Mouse (Mus musculus): ENCODE data around the gene Olfr33. TPM values are rescaled to one million over a fixed set of nuclear protein-coding genes. Genes with fewer than 3 reads are reported as not detected.

Gene Olfr33
- polyA plus RNA-seq, 1 experiment, result not detected

DNA sequence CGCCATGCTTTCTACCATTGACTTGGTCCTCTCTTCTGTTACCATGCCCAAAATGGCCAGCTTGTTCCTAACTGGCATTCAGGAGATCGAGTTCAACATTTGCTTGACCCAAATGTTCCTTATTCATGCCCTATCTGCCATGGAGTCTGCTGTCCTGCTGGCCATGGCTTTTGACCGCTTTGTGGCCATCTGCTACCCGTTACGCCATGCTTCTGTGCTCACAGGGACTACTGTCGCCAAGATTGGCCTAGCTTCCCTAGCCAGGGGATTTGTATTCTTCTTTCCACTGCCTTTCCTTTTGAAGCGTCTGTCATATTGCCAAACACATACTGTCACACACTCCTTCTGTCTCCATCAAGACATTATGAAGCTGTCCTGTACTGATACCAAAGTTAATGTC lies 20.4 kb downstream of the Olfr33 start:
- Histone ChIP-seq H3K4me3 (ENCODE audit: low read depth, low read length) (no peak overlapping the region), H3K36me3 (ENCODE audit: control insufficient read depth, insufficient read depth, low read length) (no peaks in the 10 kb centered on the region), H3K27me3 (ENCODE audit: control insufficient read depth, insufficient read depth, low read length) (no peaks in the 10 kb centered on the region), H3K27ac (ENCODE audit: insufficient read depth, low read depth, low read length) (no peak overlapping the region), H3K4me1 (ENCODE audit: control insufficient read depth, insufficient read depth, insufficient read length, low read length) (no peaks in the 10 kb centered on the region)
- WGBS, result 90% methylated on average over 7 of the region's 7 CpGs
- TF ChIP-seq POLR2A (IDR thresholded peaks at IDR 0.05; ENCODE audit: low read depth, low read length) (no peak), CTCF (IDR thresholded peaks at IDR 0.05; ENCODE audit: extremely low read depth, insufficient read length, insufficient replicate concordance, low read depth, low read length) (no peak)

GRCm38 (mm10) chr7:102695358-102696125 lies 23.3 kb downstream of the Olfr33 start, which contains the start of gene Olfr557:
Olfr557 (plus strand) TSS chr7:102695910.
- H3K4me3 ChIP-seq (ENCODE audit: low read depth, low read length), result no peak within 1 kb of the TSS
- H3K36me3 ChIP-seq (ENCODE audit: control insufficient read depth, insufficient read depth, low read length), result no peaks in the 10 kb centered on the region
- H3K4me1 ChIP-seq (ENCODE audit: control insufficient read depth, insufficient read depth, insufficient read length, low read length), result no peaks in the 10 kb centered on the region
- TF ChIP-seq POLR2A (IDR thresholded peaks at IDR 0.05; ENCODE audit: low read depth, low read length) (no peak), CTCF (IDR thresholded peaks at IDR 0.05; ENCODE audit: extremely low read depth, insufficient read length, insufficient replicate concordance, low read depth, low read length) (peak; percentile 13; the same call in 1 of the 2 replicates)
- no peaks in the 10 kb centered on the region for H3K27me3 ChIP-seq (ENCODE audit: control insufficient read depth, insufficient read depth, low read length)
- 77% methylated on average over 5 of the region's 5 CpGs for WGBS
- H3K27ac ChIP-seq (ENCODE audit: insufficient read depth, low read depth, low read length), result no peak within 1 kb of the TSS

DNA sequence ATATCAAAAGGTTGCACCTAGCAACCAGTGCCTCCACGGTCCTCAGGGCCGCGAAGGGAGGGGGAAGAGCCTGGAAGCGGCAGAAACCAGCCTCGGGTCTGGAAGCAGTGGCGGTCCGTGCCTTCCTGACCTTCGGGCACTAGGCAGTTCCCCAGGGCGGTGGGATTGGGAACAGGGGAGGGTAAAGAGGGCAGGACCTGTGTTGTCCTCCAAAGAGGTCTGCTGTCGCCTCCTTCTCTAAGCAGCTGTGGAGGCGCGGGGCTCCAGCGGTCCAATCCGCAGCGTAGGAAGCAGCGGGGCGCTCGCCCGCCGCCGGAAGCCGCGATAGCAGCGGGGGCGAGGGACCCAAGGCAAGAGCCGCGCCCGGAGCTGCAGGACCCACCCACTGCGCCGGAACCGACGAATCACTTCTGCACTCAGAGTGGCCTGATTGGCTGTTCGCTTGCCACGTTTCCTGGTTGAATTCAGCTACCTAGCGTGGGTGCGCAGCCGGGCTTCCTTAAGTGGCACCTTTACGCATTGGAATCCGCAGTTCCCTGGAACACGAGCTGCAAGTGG lies 31.8 kb downstream of the Olfr33 start, which contains the start of gene Trim68:
TSS of gene Trim68 (minus strand) at position 384 of the 558 bp plus-strand sequence.
- under 1% methylated on average over 39 of the region's 40 CpGs for WGBS
- no peaks in the 10 kb centered on the region for H3K27me3 ChIP-seq (ENCODE audit: control insufficient read depth, insufficient read depth, low read length)
- peak within 1 kb of the TSS; percentile 25 for H3K27ac ChIP-seq (ENCODE audit: insufficient read depth, low read depth, low read length)
- H3K36me3 ChIP-seq (ENCODE audit: control insufficient read depth, insufficient read depth, low read length), result no peaks in the 10 kb centered on the region
- no peaks in the 10 kb centered on the region for H3K4me1 ChIP-seq (ENCODE audit: control insufficient read depth, insufficient read depth, insufficient read length, low read length)
- H3K4me3 ChIP-seq (ENCODE audit: low read depth, low read length), result peak within 1 kb of the TSS; percentile 87
- TF ChIP-seq CTCF (IDR thresholded peaks at IDR 0.05; ENCODE audit: extremely low read depth, insufficient read length, insufficient replicate concordance, low read depth, low read length) (no peak), POLR2A (IDR thresholded peaks at IDR 0.05; ENCODE audit: low read depth, low read length) (peak; percentile 26; the same call in 1 of the 2 replicates)

DNA sequence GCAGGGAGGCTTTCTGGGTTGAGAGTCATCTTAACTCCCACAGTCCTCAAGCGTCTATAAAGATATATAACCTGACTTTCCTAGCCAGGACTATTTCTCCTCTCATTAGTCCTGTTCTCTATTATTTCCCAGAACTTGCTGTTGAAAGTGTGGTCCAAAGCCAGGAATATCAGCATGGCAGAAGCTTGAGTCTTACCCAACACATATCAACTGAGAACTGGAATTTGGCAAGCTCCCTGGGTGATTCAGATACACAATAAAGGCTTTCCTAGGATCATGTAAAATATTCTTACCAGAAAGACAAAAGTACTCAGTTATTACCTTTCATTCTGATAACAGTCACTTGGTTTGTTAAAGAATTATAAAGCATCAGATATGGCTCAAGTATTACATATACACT lies 37.0 kb downstream of the Olfr33 start:
- Histone ChIP-seq H3K27me3 (ENCODE audit: control insufficient read depth, insufficient read depth, low read length) (no peaks in the 10 kb centered on the region), H3K4me3 (ENCODE audit: low read depth, low read length) (no peak overlapping the region), H3K27ac (ENCODE audit: insufficient read depth, low read depth, low read length) (no peak overlapping the region), H3K4me1 (ENCODE audit: control insufficient read depth, insufficient read depth, insufficient read length, low read length) (no peaks in the 10 kb centered on the region), H3K36me3 (ENCODE audit: control insufficient read depth, insufficient read depth, low read length) (no peaks in the 10 kb centered on the region)
- TF ChIP-seq POLR2A (IDR thresholded peaks at IDR 0.05; ENCODE audit: low read depth, low read length), result no peak
- TF ChIP-seq CTCF (IDR thresholded peaks at IDR 0.05; ENCODE audit: extremely low read depth, insufficient read length, insufficient replicate concordance, low read depth, low read length), result no peak
- 88% methylated on average over 1 of the region's 1 CpGs for WGBS

DNA sequence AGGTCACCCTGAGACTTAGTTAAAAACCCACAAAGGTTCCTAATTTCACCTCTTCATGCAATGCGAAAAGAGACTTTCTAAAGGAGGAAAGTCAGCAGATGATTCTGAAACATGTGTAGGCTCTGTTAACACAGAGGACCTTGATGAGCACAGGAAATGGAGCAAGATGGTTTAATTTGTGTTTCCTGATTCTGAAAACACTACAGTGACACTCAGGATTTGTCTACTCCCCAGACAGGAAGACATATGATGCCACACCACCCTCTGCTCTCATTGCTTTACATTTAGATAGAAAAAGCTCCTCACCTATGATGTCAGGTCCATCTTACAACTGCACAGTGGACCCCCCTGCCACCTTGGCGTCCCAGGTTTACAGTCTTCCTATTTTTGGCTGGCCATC lies 42.6 kb downstream of the Olfr33 start:
- 81% methylated on average over 2 of the region's 2 CpGs for WGBS
- no peak overlapping the region for H3K4me3 ChIP-seq (ENCODE audit: low read depth, low read length)
- no peaks in the 10 kb centered on the region for H3K27me3 ChIP-seq (ENCODE audit: control insufficient read depth, insufficient read depth, low read length)
- no peak overlapping the region for H3K27ac ChIP-seq (ENCODE audit: insufficient read depth, low read depth, low read length)
- no peaks in the 10 kb centered on the region for H3K36me3 ChIP-seq (ENCODE audit: control insufficient read depth, insufficient read depth, low read length)
- no peaks in the 10 kb centered on the region for H3K4me1 ChIP-seq (ENCODE audit: control insufficient read depth, insufficient read depth, insufficient read length, low read length)
- TF ChIP-seq POLR2A (IDR thresholded peaks at IDR 0.05; ENCODE audit: low read depth, low read length), result no peak
- no peak for TF ChIP-seq CTCF (IDR thresholded peaks at IDR 0.05; ENCODE audit: extremely low read depth, insufficient read length, insufficient replicate concordance, low read depth, low read length)

DNA sequence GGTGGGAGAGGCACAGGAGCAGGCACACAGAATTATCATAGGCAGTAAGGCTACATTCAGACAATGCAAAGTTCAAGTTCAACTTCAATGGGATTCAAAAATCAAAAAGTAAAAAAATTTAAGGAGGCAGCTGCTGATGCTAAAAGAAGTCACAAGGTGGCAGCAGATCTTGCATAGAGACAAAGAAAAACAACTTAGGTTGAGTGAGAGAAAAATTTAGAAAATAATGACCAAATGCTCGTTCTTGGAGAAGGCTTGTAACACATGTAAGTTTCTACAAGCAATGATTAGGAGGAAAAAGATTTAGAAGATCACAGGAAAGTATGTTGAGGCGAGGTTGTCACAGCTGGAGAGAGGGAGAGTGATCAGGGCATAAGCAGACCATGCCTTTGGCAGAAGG lies 53.5 kb downstream of the Olfr33 start:
- Histone ChIP-seq H3K27ac (ENCODE audit: insufficient read depth, low read depth, low read length) (no peak overlapping the region), H3K4me1 (ENCODE audit: control insufficient read depth, insufficient read depth, insufficient read length, low read length) (no peaks in the 10 kb centered on the region), H3K36me3 (ENCODE audit: control insufficient read depth, insufficient read depth, low read length) (no peaks in the 10 kb centered on the region), H3K4me3 (ENCODE audit: low read depth, low read length) (no peak overlapping the region), H3K27me3 (ENCODE audit: control insufficient read depth, insufficient read depth, low read length) (no peaks in the 10 kb centered on the region)
- WGBS, result 30% methylated on average over 2 of the region's 2 CpGs
- TF ChIP-seq POLR2A (IDR thresholded peaks at IDR 0.05; ENCODE audit: low read depth, low read length), result no peak
- TF ChIP-seq CTCF (IDR thresholded peaks at IDR 0.05; ENCODE audit: extremely low read depth, insufficient read length, insufficient replicate concordance, low read depth, low read length), result no peak

DNA sequence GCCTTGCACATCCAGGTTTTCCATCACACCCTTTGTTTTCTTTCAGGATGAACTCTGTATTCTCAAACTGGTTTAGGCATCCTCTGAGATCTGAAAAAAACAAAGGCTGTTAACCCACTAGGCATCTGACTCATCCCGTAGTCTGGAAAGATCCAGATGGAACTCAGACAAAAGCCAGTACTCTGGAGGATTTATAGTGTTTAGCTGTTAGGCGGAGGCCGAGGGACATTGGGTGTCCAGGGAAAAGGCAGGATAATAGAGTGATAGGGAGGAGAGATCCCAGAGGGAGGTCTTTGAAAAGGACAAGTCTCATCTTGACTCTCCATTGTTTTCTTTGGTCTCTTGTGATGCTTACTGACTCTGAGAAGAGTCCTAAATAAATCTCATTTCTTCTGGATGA lies 54.3 kb downstream of the Olfr33 start, which contains the start of gene Olfr556:
TSS of gene Olfr556 (plus strand) at position 301 of the 400 bp plus-strand sequence.
- Histone ChIP-seq H3K27ac (ENCODE audit: insufficient read depth, low read depth, low read length) (no peak within 1 kb of the TSS), H3K4me3 (ENCODE audit: low read depth, low read length) (no peak within 1 kb of the TSS), H3K27me3 (ENCODE audit: control insufficient read depth, insufficient read depth, low read length) (no peaks in the 10 kb centered on the region), H3K4me1 (ENCODE audit: control insufficient read depth, insufficient read depth, insufficient read length, low read length) (no peaks in the 10 kb centered on the region), H3K36me3 (ENCODE audit: control insufficient read depth, insufficient read depth, low read length) (no peaks in the 10 kb centered on the region)
- TF ChIP-seq CTCF (IDR thresholded peaks at IDR 0.05; ENCODE audit: extremely low read depth, insufficient read length, insufficient replicate concordance, low read depth, low read length) (no peak), POLR2A (IDR thresholded peaks at IDR 0.05; ENCODE audit: low read depth, low read length) (no peak)
- WGBS, result 71% methylated on average over 3 of the region's 3 CpGs

Other genes starting within 250 kb of the Olfr33 start
- gene Olfr543, start 237.4 kb downstream of the Olfr33 start, polyA plus RNA-seq (2012; rRNA removed), result not detected in 2 replicates
- gene Olfr544, start 230.8 kb downstream of the Olfr33 start, polyA plus RNA-seq (2012; rRNA removed), result not detected in 2 replicates
- gene Olfr545, start 219.5 kb downstream of the Olfr33 start, polyA plus RNA-seq (2012; rRNA removed), result not detected in 2 replicates
- not detected in 2 replicates for gene Olfr547, start 184.3 kb downstream of the Olfr33 start, polyA plus RNA-seq (2012; rRNA removed)
- not detected in 2 replicates for gene Olfr548-ps1, start 178.2 kb downstream of the Olfr33 start, polyA plus RNA-seq (2012; rRNA removed)
- not detected in 2 replicates for gene Olfr549, start 169.2 kb downstream of the Olfr33 start, polyA plus RNA-seq (2012; rRNA removed)
- gene Trim21, start 153.6 kb downstream of the Olfr33 start, polyA plus RNA-seq (2012; rRNA removed), result 1.6 and 2.0 TPM in 2 replicates
- not detected in 2 replicates for gene Olfr550, start 147.6 kb downstream of the Olfr33 start, polyA plus RNA-seq (2012; rRNA removed)
- not detected in 2 replicates for gene Olfr551, start 127.2 kb downstream of the Olfr33 start, polyA plus RNA-seq (2012; rRNA removed)
- gene Olfr552, start 121.3 kb downstream of the Olfr33 start, polyA plus RNA-seq (2012; rRNA removed), result not detected in 2 replicates
- not detected in 2 replicates for gene Olfr553, start 100.9 kb downstream of the Olfr33 start, polyA plus RNA-seq (2012; rRNA removed)
- not detected in 2 replicates for gene Olfr554, start 80.6 kb downstream of the Olfr33 start, polyA plus RNA-seq (2012; rRNA removed)
- not detected in 2 replicates for gene Olfr555, start 60.2 kb downstream of the Olfr33 start, polyA plus RNA-seq (2012; rRNA removed)
- gene Olfr556, start 54.2 kb downstream of the Olfr33 start, polyA plus RNA-seq (2012; rRNA removed), result not detected in 2 replicates
- 1.7 and 2.2 TPM in 2 replicates for gene Trim68, start 31.7 kb downstream of the Olfr33 start, polyA plus RNA-seq (2012; rRNA removed)
- gene Olfr557, start 23.2 kb downstream of the Olfr33 start, polyA plus RNA-seq (2012; rRNA removed), result not detected in 2 replicates
- gene Olfr558, start 16.9 kb downstream of the Olfr33 start, polyA plus RNA-seq (2012; rRNA removed), result 0.11 and 0.63 TPM in 2 replicates
- gene Olfr559, start 8.4 kb upstream of the Olfr33 start, polyA plus RNA-seq (2012; rRNA removed), result not detected in 2 replicates
- gene Olfr560, start 40.3 kb upstream of the Olfr33 start, polyA plus RNA-seq (2012; rRNA removed), result not detected in 2 replicates
- gene Olfr78, start 40.4 kb upstream of the Olfr33 start, polyA plus RNA-seq (2012; rRNA removed), result 0.55 and 0.71 TPM in 2 replicates
- gene Olfr561, start 52.2 kb upstream of the Olfr33 start, polyA plus RNA-seq (2012; rRNA removed), result not detected in 2 replicates
- gene Olfr564, start 84.4 kb upstream of the Olfr33 start, polyA plus RNA-seq (2012; rRNA removed), result not detected in 2 replicates
- gene Olfr566, start 139.7 kb upstream of the Olfr33 start, polyA plus RNA-seq (2012; rRNA removed), result not detected in 2 replicates
- gene Olfr568, start 158.1 kb upstream of the Olfr33 start, polyA plus RNA-seq (2012; rRNA removed), result not detected in 2 replicates
- not detected in 2 replicates for gene Olfr569, start 171.8 kb upstream of the Olfr33 start, polyA plus RNA-seq (2012; rRNA removed)
- gene Olfr570, start 175.5 kb upstream of the Olfr33 start, polyA plus RNA-seq (2012; rRNA removed), result not detected in 2 replicates
- not detected in 2 replicates for gene Olfr571, start 198.5 kb upstream of the Olfr33 start, polyA plus RNA-seq (2012; rRNA removed)
- not detected in 2 replicates for gene Olfr572, start 205.3 kb upstream of the Olfr33 start, polyA plus RNA-seq (2012; rRNA removed)
- not detected in 2 replicates for gene Olfr573-ps1, start 223.5 kb upstream of the Olfr33 start, polyA plus RNA-seq (2012; rRNA removed)
- not detected in 2 replicates for gene Olfr574, start 229.4 kb upstream of the Olfr33 start, polyA plus RNA-seq (2012; rRNA removed)
- not detected in 2 replicates for gene Olfr575, start 239.7 kb upstream of the Olfr33 start, polyA plus RNA-seq (2012; rRNA removed)
- not detected in 2 replicates for gene Olfr576, start 243.6 kb upstream of the Olfr33 start, polyA plus RNA-seq (2012; rRNA removed)